Mouse (Mus musculus): ENCODE results near the gene Ahnak. TPM values are rescaled to one million over a fixed set of nuclear protein-coding genes. Genes with fewer than 3 reads are reported as not detected.

Ahnak gene
- polyA plus RNA-seq, 1 experiment: 86.8 TPM

DNA sequence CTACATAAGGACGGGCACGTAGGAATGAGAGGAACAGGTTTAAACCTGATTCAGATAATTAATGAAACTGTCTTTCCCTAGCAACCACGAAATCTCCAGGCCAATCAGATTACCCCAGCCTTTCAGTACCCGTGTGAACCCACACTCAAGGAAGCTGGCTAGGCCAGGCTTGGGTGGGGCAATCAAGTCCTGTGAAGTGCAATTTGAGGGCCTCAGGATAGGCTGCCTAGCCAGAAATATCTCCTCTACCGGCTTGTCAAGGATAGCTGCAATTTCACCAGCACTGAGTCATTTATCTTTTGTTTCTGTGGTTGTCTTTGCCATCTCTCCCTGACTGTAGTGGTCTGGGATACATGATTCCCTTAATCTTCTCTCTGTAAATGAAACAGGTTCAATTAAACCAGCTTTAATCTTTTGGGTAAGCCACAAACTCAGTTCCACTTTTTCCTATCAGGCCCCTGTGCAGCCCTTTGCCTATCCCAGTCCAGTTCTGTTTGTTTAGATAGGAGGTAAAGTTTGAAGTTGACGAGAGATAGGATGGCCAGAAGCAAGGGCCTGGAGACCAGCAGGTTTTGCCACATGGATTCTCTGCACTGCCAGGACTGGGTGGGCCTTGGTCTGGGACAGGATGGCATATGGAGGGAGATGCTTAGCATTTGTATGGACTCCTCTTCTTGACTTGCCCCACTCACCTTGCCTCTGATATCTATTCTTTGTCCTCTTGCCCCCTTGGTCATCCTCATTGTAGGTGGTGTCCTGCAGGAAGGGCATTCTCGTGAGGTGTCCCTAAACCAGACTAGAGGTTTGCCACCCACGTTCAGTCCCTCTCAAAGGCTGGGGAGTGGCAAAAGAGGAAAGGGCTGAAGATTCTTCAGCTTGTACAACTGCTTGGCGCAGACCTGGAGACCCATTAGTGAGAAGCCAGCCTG, 44.6 kb downstream of the Ahnak start:
- no peaks in the 10 kb centered on the region for H3K79me3 ChIP-seq (ENCODE audit: low read depth)
- H3ac ChIP-seq (ENCODE audit: control insufficient read depth, insufficient read length, low read depth): no peak overlapping the region
- H3K4me3 ChIP-seq (ENCODE audit: insufficient read depth, poor library complexity, severe bottlenecking): no peak overlapping the region
- H3K36me3 ChIP-seq (ENCODE audit: control insufficient read depth, insufficient read depth): no peaks in the 10 kb centered on the region
- H3K79me2 ChIP-seq (ENCODE audit: control insufficient read depth, insufficient read depth): no peaks in the 10 kb centered on the region
- no peaks in the 10 kb centered on the region for H3K27me3 ChIP-seq (ENCODE audit: control insufficient read depth, insufficient read depth, insufficient read length)
- TF ChIP-seq CTCF (IDR thresholded peaks at IDR 0.05; ENCODE audit: control insufficient read depth, insufficient read depth, insufficient read length) (no peak), MYOG (IDR thresholded peaks at IDR 0.05; ENCODE audit: control insufficient read depth, extremely low read depth, insufficient read length) (no peak), MAX (IDR thresholded peaks at IDR 0.05) (no peak), CEBPB (IDR thresholded peaks at IDR 0.05; ENCODE audit: low read depth) (no peak), USF1 (IDR thresholded peaks at IDR 0.05; ENCODE audit: low read depth) (no peak), MYOD1 (IDR thresholded peaks at IDR 0.05; ENCODE audit: control insufficient read depth, insufficient read length, low read depth) (no peak), FOSL1 (IDR thresholded peaks at IDR 0.05; ENCODE audit: insufficient read depth, low read length, poor library complexity, severe bottlenecking) (no peak)

GRCm38 (mm10) chr19:9034480-9034879, 45.4 kb downstream of the Ahnak start:
- Histone ChIP-seq H3K4me3 (ENCODE audit: insufficient read depth, poor library complexity, severe bottlenecking) (no peak overlapping the region), H3ac (ENCODE audit: control insufficient read depth, insufficient read length, low read depth) (no peak overlapping the region), H3K36me3 (ENCODE audit: control insufficient read depth, insufficient read depth) (no peaks in the 10 kb centered on the region), H3K27me3 (ENCODE audit: control insufficient read depth, insufficient read depth, insufficient read length) (no peaks in the 10 kb centered on the region), H3K79me2 (ENCODE audit: control insufficient read depth, insufficient read depth) (no peaks in the 10 kb centered on the region), H3K79me3 (ENCODE audit: low read depth) (no peaks in the 10 kb centered on the region)
- no peak for TF ChIP-seq CTCF (IDR thresholded peaks at IDR 0.05; ENCODE audit: control insufficient read depth, insufficient read depth, insufficient read length)
- no peak for TF ChIP-seq FOSL1 (IDR thresholded peaks at IDR 0.05; ENCODE audit: insufficient read depth, low read length, poor library complexity, severe bottlenecking)
- no peak for TF ChIP-seq MYOG (IDR thresholded peaks at IDR 0.05; ENCODE audit: control insufficient read depth, extremely low read depth, insufficient read length)
- TF ChIP-seq CEBPB (IDR thresholded peaks at IDR 0.05; ENCODE audit: low read depth): no peak
- TF ChIP-seq MYOD1 (IDR thresholded peaks at IDR 0.05; ENCODE audit: control insufficient read depth, insufficient read length, low read depth): no peak
- no peak for TF ChIP-seq USF1 (IDR thresholded peaks at IDR 0.05; ENCODE audit: low read depth)
- TF ChIP-seq MAX (IDR thresholded peaks at IDR 0.05): no peak

DNA sequence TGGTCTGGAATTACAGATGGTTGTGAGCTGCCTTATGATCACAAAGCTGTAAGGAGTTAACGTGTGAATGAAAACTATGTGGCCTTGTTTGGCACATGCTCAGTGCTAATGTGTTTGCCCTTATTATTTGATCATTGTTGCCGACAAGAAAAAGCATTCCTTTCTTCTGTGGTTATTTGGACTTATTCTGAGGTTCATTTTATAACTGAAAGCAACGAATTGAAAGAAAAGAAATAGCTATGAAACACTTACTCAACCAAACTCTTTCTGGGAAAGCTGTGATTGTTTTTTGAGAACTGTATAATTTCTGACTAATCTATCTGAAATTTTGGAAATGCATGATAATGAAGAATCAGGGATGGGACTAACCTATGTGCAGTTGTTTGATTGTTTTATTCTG, 46.0 kb downstream of the Ahnak start:
- Histone ChIP-seq H3K4me3 (ENCODE audit: insufficient read depth, poor library complexity, severe bottlenecking) (no peak overlapping the region), H3K79me2 (ENCODE audit: control insufficient read depth, insufficient read depth) (no peaks in the 10 kb centered on the region), H3K36me3 (ENCODE audit: control insufficient read depth, insufficient read depth) (no peaks in the 10 kb centered on the region), H3K27me3 (ENCODE audit: control insufficient read depth, insufficient read depth, insufficient read length) (no peaks in the 10 kb centered on the region), H3ac (ENCODE audit: control insufficient read depth, insufficient read length, low read depth) (no peak overlapping the region), H3K79me3 (ENCODE audit: low read depth) (no peaks in the 10 kb centered on the region)
- TF ChIP-seq MYOD1 (IDR thresholded peaks at IDR 0.05; ENCODE audit: control insufficient read depth, insufficient read length, low read depth) (no peak), FOSL1 (IDR thresholded peaks at IDR 0.05; ENCODE audit: insufficient read depth, low read length, poor library complexity, severe bottlenecking) (no peak), CEBPB (IDR thresholded peaks at IDR 0.05; ENCODE audit: low read depth) (no peak), MYOG (IDR thresholded peaks at IDR 0.05; ENCODE audit: control insufficient read depth, extremely low read depth, insufficient read length) (no peak), MAX (IDR thresholded peaks at IDR 0.05) (no peak), USF1 (IDR thresholded peaks at IDR 0.05; ENCODE audit: low read depth) (no peak), CTCF (IDR thresholded peaks at IDR 0.05; ENCODE audit: control insufficient read depth, insufficient read depth, insufficient read length) (no peak)

GRCm38 (mm10) chr19:9038136-9038535, 49.1 kb downstream of the Ahnak start:
- Histone ChIP-seq H3K4me3 (ENCODE audit: insufficient read depth, poor library complexity, severe bottlenecking) (no peak overlapping the region), H3ac (ENCODE audit: control insufficient read depth, insufficient read length, low read depth) (no peak overlapping the region), H3K36me3 (ENCODE audit: control insufficient read depth, insufficient read depth) (no peaks in the 10 kb centered on the region), H3K79me3 (ENCODE audit: low read depth) (no peaks in the 10 kb centered on the region), H3K79me2 (ENCODE audit: control insufficient read depth, insufficient read depth) (no peaks in the 10 kb centered on the region), H3K27me3 (ENCODE audit: control insufficient read depth, insufficient read depth, insufficient read length) (no peaks in the 10 kb centered on the region)
- TF ChIP-seq CTCF (IDR thresholded peaks at IDR 0.05; ENCODE audit: control insufficient read depth, insufficient read depth, insufficient read length) (no peak), USF1 (IDR thresholded peaks at IDR 0.05; ENCODE audit: low read depth) (no peak), FOSL1 (IDR thresholded peaks at IDR 0.05; ENCODE audit: insufficient read depth, low read length, poor library complexity, severe bottlenecking) (no peak), CEBPB (IDR thresholded peaks at IDR 0.05; ENCODE audit: low read depth) (no peak), MYOG (IDR thresholded peaks at IDR 0.05; ENCODE audit: control insufficient read depth, extremely low read depth, insufficient read length) (no peak), MYOD1 (IDR thresholded peaks at IDR 0.05; ENCODE audit: control insufficient read depth, insufficient read length, low read depth) (no peak), MAX (IDR thresholded peaks at IDR 0.05) (no peak)

GRCm38 (mm10) chr19:9039266-9039665, 50.2 kb downstream of the Ahnak start:
- H3K79me2 ChIP-seq (ENCODE audit: control insufficient read depth, insufficient read depth): no peaks in the 10 kb centered on the region
- H3K36me3 ChIP-seq (ENCODE audit: control insufficient read depth, insufficient read depth): no peaks in the 10 kb centered on the region
- TF ChIP-seq MAX (IDR thresholded peaks at IDR 0.05): no peak
- no peak overlapping the region for H3K4me3 ChIP-seq (ENCODE audit: insufficient read depth, poor library complexity, severe bottlenecking)
- H3K79me3 ChIP-seq (ENCODE audit: low read depth): no peaks in the 10 kb centered on the region
- no peaks in the 10 kb centered on the region for H3K27me3 ChIP-seq (ENCODE audit: control insufficient read depth, insufficient read depth, insufficient read length)
- no peak overlapping the region for H3ac ChIP-seq (ENCODE audit: control insufficient read depth, insufficient read length, low read depth)

DNA sequence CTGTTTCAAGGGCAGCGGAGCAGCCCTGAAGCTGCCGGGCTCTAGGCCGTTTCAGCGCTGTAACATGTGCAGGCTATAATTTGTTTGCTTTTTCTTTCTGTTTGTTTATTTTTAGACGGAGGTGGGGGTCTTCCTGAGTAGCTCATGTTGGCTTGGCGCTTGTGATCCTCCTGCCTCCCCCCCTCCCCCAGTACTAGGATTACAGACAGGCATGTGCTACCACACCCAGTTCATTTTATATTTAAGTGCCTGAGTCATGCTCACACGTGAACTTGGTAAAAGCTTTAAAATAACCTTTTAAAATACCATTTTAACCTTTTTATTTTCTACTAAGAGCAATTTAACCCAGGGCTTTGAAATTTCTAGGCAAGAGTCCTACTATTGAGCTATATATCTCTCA, 50.8 kb downstream of the Ahnak start:
- no peaks in the 10 kb centered on the region for H3K79me2 ChIP-seq (ENCODE audit: control insufficient read depth, insufficient read depth)
- H3K27me3 ChIP-seq (ENCODE audit: control insufficient read depth, insufficient read depth, insufficient read length): no peaks in the 10 kb centered on the region
- no peak overlapping the region for H3K4me3 ChIP-seq (ENCODE audit: insufficient read depth, poor library complexity, severe bottlenecking)
- no peak overlapping the region for H3ac ChIP-seq (ENCODE audit: control insufficient read depth, insufficient read length, low read depth)
- H3K79me3 ChIP-seq (ENCODE audit: low read depth): no peaks in the 10 kb centered on the region
- TF ChIP-seq MYOD1 (IDR thresholded peaks at IDR 0.05; ENCODE audit: control insufficient read depth, insufficient read length, low read depth) (no peak), MAX (IDR thresholded peaks at IDR 0.05) (peak; percentile 13), CTCF (IDR thresholded peaks at IDR 0.05; ENCODE audit: control insufficient read depth, insufficient read depth, insufficient read length) (no peak), USF1 (IDR thresholded peaks at IDR 0.05; ENCODE audit: low read depth) (no peak), MYOG (IDR thresholded peaks at IDR 0.05; ENCODE audit: control insufficient read depth, extremely low read depth, insufficient read length) (no peak)
- H3K36me3 ChIP-seq (ENCODE audit: control insufficient read depth, insufficient read depth): no peaks in the 10 kb centered on the region

Measured in C2C12 (cell line).